Mouse (Mus musculus) heart, embryonic 16.5 days (tissue): ENCODE measurements around the gene Fhl3. TPM values are rescaled to one million over a fixed set of nuclear protein-coding genes. Genes with fewer than 3 reads are reported as not detected.

Source experiments
- ATAC-seq: fragments of 200-750 bp; cut with Nextera tagmentation; replicated peaks from 2 replicates; pipeline ENCODE4 v1.8.0; 2017; ENCODE audit warnings: moderate number of reproducible peaks; ENCODE audit not compliant: insufficient read depth, low FRiP score; ENCODE audit errors: extremely low read depth
- H3K27ac ChIP-seq: fragments of 300-500 bp; sonication (generic); 2 replicates; pipeline ENCODE4 v1.5.1; 2014; ENCODE audit warnings: mild to moderate bottlenecking, low read length, control low read depth, moderate library complexity
- H3K27me3 ChIP-seq: fragments of 300-500 bp; sonication (generic); 2 replicates; pipeline ENCODE4 v1.6.1; 2014; ENCODE audit warnings: low read length, mixed read lengths; ENCODE audit not compliant: control insufficient read depth, insufficient read depth
- H3K36me3 ChIP-seq: fragments of 300-500 bp; sonication (generic); 2 replicates; pipeline ENCODE4 v1.6.1; 2014; ENCODE audit not compliant: control insufficient read depth, insufficient read depth
- H3K4me1 ChIP-seq: fragments of 300-500 bp; sonication (generic); 2 replicates; pipeline ENCODE4 v1.6.1; 2014; ENCODE audit warnings: low read length, mixed read lengths; ENCODE audit not compliant: control insufficient read depth, insufficient read depth
- H3K4me2 ChIP-seq: fragments of 300-500 bp; sonication (generic); 2 replicates; pipeline ENCODE4 v1.6.1; 2014; ENCODE audit warnings: low read depth, mild to moderate bottlenecking, control low read depth, low read length
- H3K4me3 ChIP-seq: fragments of 300-500 bp; sonication (generic); 2 replicates; pipeline ENCODE4 v1.5.1; 2014; ENCODE audit warnings: mild to moderate bottlenecking, control low read depth, low read length
- H3K9ac ChIP-seq: fragments of 300-500 bp; sonication (generic); 2 replicates; pipeline ENCODE4 v1.6.1; 2014; ENCODE audit warnings: low read length, control low read depth
- H3K9me3 ChIP-seq: fragments of 300-500 bp; sonication (generic); replicated peaks from 2 replicates; pipeline ENCODE4 v1.6.1; 2016; ENCODE audit warnings: low read length; ENCODE audit not compliant: control insufficient read depth
- WGBS: fragments of 180-500 bp; shearing (Covaris S2); extraction: QIAGEN DNeasy Blood & Tissue Kit; methylation state at CpG from one replicate; pipeline ENCODE4 v1.1.7; 2014; 5-methylcytosine and 5-hydroxymethylcytosine counted together
- polyA plus RNA-seq: library from polyadenylated mRNA; unstranded; fragments of >200 nt; fragmentation: Nextera tagmentation; extraction: Ambion mirVana; gene quantifications from 2 replicates; pipeline ENCODE4 v1.2.1, GENCODE M21; 2015

The Fhl3 gene
- polyA plus RNA-seq, 1 experiment from 2014 or later: 3.8 TPM

GRCm38 (mm10) chr4:124663034-124663433, 37.5 kb upstream of the Fhl3 start:
- ATAC-seq: no peak
- no peak overlapping the region for H3K9ac ChIP-seq
- no peaks in the 10 kb centered on the region for H3K36me3 ChIP-seq
- no peaks in the 10 kb centered on the region for H3K9me3 ChIP-seq
- H3K27me3 ChIP-seq: peaks cover 67% of the 10 kb centered on the region
- H3K4me2 ChIP-seq: no peak overlapping the region
- H3K27ac ChIP-seq: no peak overlapping the region
- 33% methylated on average over 3 of the region's 3 CpGs for WGBS
- no peak overlapping the region for H3K4me3 ChIP-seq
- H3K4me1 ChIP-seq: peaks cover 6% of the 10 kb centered on the region; the same call in 1 of the 2 replicates

DNA sequence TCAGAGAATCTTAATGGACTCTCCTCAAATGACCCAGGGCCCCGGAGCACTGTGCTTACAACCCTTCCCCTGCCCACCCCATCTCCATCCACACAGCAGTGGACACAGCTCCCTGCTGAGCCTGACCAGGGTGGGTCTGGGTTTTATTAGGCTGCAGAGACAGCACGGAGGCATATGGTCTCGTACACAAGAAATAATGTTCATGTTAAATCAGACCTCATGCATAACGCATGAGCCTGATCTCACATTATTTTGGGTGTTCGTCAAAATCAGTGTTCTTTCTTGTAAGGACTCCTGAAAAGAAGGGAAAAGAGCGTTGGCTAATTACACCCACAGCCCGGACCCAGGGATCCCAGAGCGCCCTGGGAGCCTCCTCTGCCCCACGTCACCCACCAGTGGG, 36.3 kb upstream of the Fhl3 start:
- H3K36me3 ChIP-seq: no peaks in the 10 kb centered on the region
- peaks cover 58% of the 10 kb centered on the region for H3K27me3 ChIP-seq
- no peak overlapping the region for H3K27ac ChIP-seq
- H3K4me2 ChIP-seq: no peak overlapping the region
- 77% methylated on average over 9 of the region's 9 CpGs for whole genome bisulfite sequencing
- no peaks in the 10 kb centered on the region for H3K9me3 ChIP-seq
- no peak overlapping the region for H3K9ac ChIP-seq
- H3K4me1 ChIP-seq: peaks cover 4% of the 10 kb centered on the region; the same call in 1 of the 2 replicates
- H3K4me3 ChIP-seq: no peak overlapping the region
- no peak for ATAC-seq

GRCm38 (mm10) chr4:124664604-124665003, 35.9 kb upstream of the Fhl3 start:
- H3K4me3 ChIP-seq: no peak overlapping the region
- ATAC-seq: no peak
- H3K4me1 ChIP-seq: no peaks in the 10 kb centered on the region; the same call in 1 of the 2 replicates
- no peak overlapping the region for H3K4me2 ChIP-seq
- H3K27me3 ChIP-seq: peaks cover 56% of the 10 kb centered on the region
- WGBS: 65% methylated on average over 15 of the region's 15 CpGs
- H3K9ac ChIP-seq: no peak overlapping the region
- no peaks in the 10 kb centered on the region for H3K36me3 ChIP-seq
- no peak overlapping the region for H3K27ac ChIP-seq
- no peaks in the 10 kb centered on the region for H3K9me3 ChIP-seq

DNA sequence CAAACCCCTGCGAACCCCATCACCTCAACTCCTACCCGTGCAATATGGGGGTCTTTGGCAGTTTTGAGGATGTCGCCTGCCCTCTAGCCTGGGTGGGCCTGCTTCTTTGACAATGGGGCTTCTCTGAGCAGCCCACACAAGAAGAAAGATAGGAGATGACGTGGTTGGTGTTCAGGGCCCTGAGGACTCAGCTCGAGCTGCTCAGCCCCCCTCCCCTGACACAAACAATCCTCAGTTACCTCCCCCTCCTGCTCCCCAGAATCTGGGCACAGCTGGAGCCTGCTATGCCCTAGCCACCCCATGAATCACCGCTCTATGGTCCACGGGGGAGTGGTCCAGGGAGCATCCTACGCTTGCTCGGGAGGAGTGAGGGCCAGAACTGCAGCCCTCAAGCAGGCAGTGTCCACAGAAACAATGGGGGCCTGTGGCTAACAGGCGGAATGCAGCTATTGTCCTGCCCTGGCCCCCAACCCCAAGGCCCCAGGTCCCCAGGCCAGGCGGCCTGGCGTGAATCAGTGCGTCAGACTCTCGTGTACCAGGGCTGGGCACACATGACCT, 32.9 kb upstream of the Fhl3 start:
- no peak for ATAC-seq
- peaks cover 48% of the 10 kb centered on the region for H3K27me3 ChIP-seq

DNA sequence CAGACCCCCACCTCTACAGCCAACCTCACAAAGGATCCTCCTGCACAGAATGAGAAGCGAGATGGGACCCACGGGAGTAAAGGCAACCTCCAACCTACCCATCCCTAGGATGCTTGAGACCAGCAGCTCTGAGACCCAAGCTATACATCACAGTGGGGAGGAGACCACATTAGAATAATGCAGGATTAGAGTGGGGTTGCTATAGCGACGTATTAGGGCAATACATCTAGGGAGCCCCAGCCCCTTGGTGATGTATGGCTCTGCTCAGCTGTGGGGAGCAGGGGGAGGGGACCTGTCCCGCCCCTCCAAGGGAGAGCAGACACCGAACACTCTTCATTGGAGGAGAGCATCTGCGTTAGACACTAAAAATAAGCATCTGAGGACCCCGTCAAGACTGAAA, 32.4 kb upstream of the Fhl3 start:
- Histone ChIP-seq H3K4me1 (peaks cover 13% of the 10 kb centered on the region), H3K27ac (no peak overlapping the region), H3K4me2 (no peak overlapping the region), H3K36me3 (no peaks in the 10 kb centered on the region), H3K9ac (no peak overlapping the region), H3K4me3 (no peak overlapping the region), H3K9me3 (no peaks in the 10 kb centered on the region), H3K27me3 (peaks cover 48% of the 10 kb centered on the region)
- WGBS: 21% methylated on average over 8 of the region's 8 CpGs
- ATAC-seq: no peak

More for the DNA sequence above, 32.9 kb upstream of the Fhl3 start:
- no peak overlapping the region for H3K4me3 ChIP-seq
- no peaks in the 10 kb centered on the region for H3K36me3 ChIP-seq
- WGBS: 47% methylated on average over 14 of the region's 14 CpGs
- H3K9me3 ChIP-seq: no peaks in the 10 kb centered on the region
- H3K4me2 ChIP-seq: no peak overlapping the region
- H3K4me1 ChIP-seq: peaks cover 8% of the 10 kb centered on the region
- no peak overlapping the region for H3K27ac ChIP-seq
- no peak overlapping the region for H3K9ac ChIP-seq

DNA sequence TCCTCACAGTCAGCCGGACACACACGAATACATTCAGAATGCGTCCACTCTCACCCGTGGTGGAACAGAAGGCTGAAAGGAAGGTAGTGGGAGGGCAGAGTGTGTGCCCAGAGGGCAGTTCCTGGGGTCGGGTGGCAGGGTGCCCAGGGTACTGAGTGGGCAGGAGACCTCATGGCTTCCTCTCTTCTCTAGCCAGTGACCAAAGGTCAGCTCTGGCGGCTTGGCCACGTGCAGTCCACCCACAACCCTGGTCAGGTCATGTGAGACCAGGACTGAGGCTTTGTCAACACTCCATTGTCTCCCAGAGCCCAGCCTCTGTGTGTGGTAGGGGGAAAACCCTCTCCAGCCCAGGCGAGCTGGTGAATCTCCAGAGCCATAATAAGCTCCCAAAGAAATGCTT, 30.3 kb upstream of the Fhl3 start:
- no peak for ATAC-seq
- Histone ChIP-seq H3K9me3 (no peaks in the 10 kb centered on the region), H3K4me3 (no peak overlapping the region), H3K4me1 (peaks cover 13% of the 10 kb centered on the region), H3K36me3 (no peaks in the 10 kb centered on the region), H3K27ac (no peak overlapping the region), H3K27me3 (peaks cover 31% of the 10 kb centered on the region), H3K4me2 (no peak overlapping the region), H3K9ac (no peak overlapping the region)
- WGBS: 57% methylated on average over 8 of the region's 8 CpGs

DNA sequence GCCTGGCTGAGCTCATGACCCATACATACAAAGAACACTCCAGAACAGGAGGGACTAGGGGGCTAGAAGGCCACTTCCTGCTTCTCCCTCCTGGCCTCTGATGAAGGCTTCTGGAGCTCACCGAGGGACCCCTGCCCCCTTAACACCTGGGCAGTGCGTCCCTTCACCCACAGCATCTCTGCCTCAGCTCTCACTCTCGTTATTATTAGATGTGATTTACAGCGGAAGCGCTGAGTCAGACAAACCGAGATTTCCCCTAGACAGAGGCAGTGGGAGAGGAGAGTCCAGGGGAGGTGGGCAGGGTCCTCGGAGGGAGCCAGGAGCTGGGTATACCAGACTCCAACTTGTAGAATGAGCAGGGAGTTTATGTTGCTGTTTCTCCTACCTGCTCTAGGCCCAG, 28.9 kb upstream of the Fhl3 start:
- H3K4me2 ChIP-seq: no peak overlapping the region
- no peaks in the 10 kb centered on the region for H3K36me3 ChIP-seq
- WGBS: 21% methylated on average over 7 of the region's 7 CpGs
- H3K9me3 ChIP-seq: no peaks in the 10 kb centered on the region
- H3K4me3 ChIP-seq: no peak overlapping the region
- H3K27me3 ChIP-seq: peaks cover 30% of the 10 kb centered on the region
- H3K4me1 ChIP-seq: peaks cover 13% of the 10 kb centered on the region
- no peak overlapping the region for H3K9ac ChIP-seq
- no peak for ATAC-seq
- H3K27ac ChIP-seq: no peak overlapping the region

DNA sequence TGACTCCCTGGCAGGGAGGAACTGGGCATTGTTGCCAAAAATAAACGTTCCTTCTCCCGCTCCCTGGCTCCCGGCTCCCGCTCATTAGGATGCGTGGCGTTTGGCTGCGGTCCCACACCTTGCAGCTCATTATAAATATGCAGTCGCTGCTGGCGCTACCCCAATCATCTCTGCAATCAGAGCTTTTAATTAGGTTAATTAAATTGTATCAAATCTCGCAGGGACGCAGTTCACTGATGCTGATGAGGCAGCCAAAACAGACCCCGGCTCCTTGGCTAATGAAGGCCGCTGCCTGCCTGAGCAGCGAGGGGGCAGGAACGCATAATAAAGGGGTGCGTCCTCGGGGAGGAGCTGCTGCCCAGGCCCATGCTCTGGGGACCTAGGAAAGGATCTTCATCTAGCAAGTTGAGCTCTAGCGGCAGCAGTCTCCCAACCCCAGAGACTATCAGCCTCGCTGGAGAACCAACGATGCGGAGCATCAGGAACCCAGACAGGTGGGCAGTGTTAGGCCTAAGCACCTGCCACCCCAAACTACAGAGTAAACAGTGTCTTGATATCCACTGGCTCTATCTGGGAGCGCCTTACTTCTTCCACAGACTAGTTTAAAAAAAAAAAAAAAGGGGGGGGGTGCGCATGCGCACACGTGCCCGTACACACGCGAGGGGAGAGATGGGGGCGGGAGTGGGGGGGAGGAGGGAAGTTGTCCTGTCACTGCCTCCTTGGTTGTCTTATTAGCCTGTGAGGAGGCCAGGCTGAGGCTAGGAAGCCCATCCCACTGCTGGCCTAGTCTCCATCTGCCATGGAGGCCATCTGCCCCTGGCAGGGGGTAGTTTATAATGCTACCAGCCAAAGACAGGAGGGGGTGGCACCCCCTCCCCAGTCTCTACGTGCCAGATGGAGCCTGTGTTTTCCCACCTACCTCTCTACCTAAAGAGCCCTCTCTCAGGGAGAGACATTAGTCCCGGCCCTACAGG, 27.9 kb upstream of the Fhl3 start:
- H3K27ac ChIP-seq: no peak overlapping the region
- peaks cover 13% of the 10 kb centered on the region for H3K4me1 ChIP-seq
- peak overlapping the region; percentile 64 for H3K4me2 ChIP-seq
- WGBS: 6% methylated on average over 29 of the region's 31 CpGs
- H3K36me3 ChIP-seq: peaks cover 8% of the 10 kb centered on the region; the same call in 1 of the 2 replicates
- ATAC-seq: no peak
- no peaks in the 10 kb centered on the region for H3K9me3 ChIP-seq
- peak overlapping the region; percentile 19 for H3K4me3 ChIP-seq
- peaks cover 30% of the 10 kb centered on the region for H3K27me3 ChIP-seq
- peak overlapping the region; percentile 30; the same call in 1 of the 2 replicates for H3K9ac ChIP-seq
